Mouse (Mus musculus): ENCODE measurements around the gene Rpl36-ps4.
"Not testable (repeated sequence)": the region's sequence is repeated elsewhere in the genome, so short reads cannot be mapped to it uniquely, and the experiment has no call there.

Gene Rpl36-ps4

GRCm38 (mm10) chr17:87936156-87936555, 15.4 kb downstream of the Rpl36-ps4 start:
- CTCF ChIA-PET: interaction anchor here (0.6 to 0.7 kb wide), 2 partner anchors 254 to 1439 kb away, joined by 4 to 28 read pairs; no protein-coding TSS in a partner anchor

- CTCF ChIA-PET: interaction anchor here (0.7 to 1.1 kb wide), 2 partner anchors 16 to 56 kb away, joined by 3 to 4 read pairs; no protein-coding TSS in a partner anchor
These were observed 28.3 kb downstream of the Rpl36-ps4 start for GRCm38 (mm10) chr17:87948965-87949584.

- CTCF ChIA-PET: interaction anchor here (0.7 kb wide), 1 partner anchor 49 kb away, joined by 9 read pairs; no protein-coding TSS in a partner anchor
These were observed 33.9 kb downstream of the Rpl36-ps4 start for GRCm38 (mm10) chr17:87954618-87955124.

GRCm38 (mm10) chr17:87957096-87957840, 36.5 kb downstream of the Rpl36-ps4 start:
- CTCF ChIA-PET: no interaction called here

- CTCF ChIA-PET: no interaction called here
These were observed 37.5 kb downstream of the Rpl36-ps4 start for GRCm38 (mm10) chr17:87958283-87958682.

- CTCF ChIA-PET: not testable (repeated sequence)
These were observed 38.6 kb downstream of the Rpl36-ps4 start for GRCm38 (mm10) chr17:87959406-87959805.

GRCm38 (mm10) chr17:87959931-87960330, 39.2 kb downstream of the Rpl36-ps4 start:
- CTCF ChIA-PET: not testable (repeated sequence)

GRCm38 (mm10) chr17:87963081-87964075, 42.6 kb downstream of the Rpl36-ps4 start:
- CTCF ChIA-PET: no interaction called here

- CTCF ChIA-PET: interaction anchor here (0.5 kb wide), 1 partner anchor 98 kb away, joined by 3 read pairs; no protein-coding TSS in a partner anchor
These were observed 47.7 kb downstream of the Rpl36-ps4 start for GRCm38 (mm10) chr17:87968483-87968926.

All from spleen, embryonic (tissue).